Comparison of ENCODE assay signal across 22 mouse cellular contexts in genomic region chr2:109993404-109993803, GRCm38 (mm10). TPM values are rescaled to one million over a fixed set of nuclear protein-coding genes. Genes with fewer than 3 reads are reported as not detected.
DNase-seq lines count a peak whose midpoint lies in the region; ATAC-seq and TF ChIP-seq lines count a peak whose summit lies in the region.
"Had no signal": no experiment of that assay in that cellular context is flagged by ENCODE, and none has a peak within 500 bp of the region (broad histone marks: within the 10 kb centered on the region; RNA-seq: fewer than 3 reads in every experiment).

No protein-coding gene starts in this region.

- no peak overlapping the region for H3K4me2 ChIP-seq in liver, embryonic 11.5 days
- peak overlapping the region; percentile 13; the same call in 1 of the 2 replicates for H3K4me2 ChIP-seq in liver, embryonic 15.5 days
- H3K4me2 ChIP-seq: embryonic facial prominence, embryonic 12.5 days; forebrain, embryonic 12.5 days; heart, embryonic 11.5 days; heart, embryonic 15.5 days had no signal

- H3K27me3 ChIP-seq in liver, embryonic 11.5 days (replicated peaks; ENCODE audit: control insufficient read depth, insufficient read depth, low read length): no peaks in the 10 kb centered on the region
- H3K27me3 ChIP-seq in liver, embryonic 15.5 days: no peaks in the 10 kb centered on the region
- H3K27me3 ChIP-seq in kidney, adult 2 months (replicated peaks; ENCODE audit: control insufficient read depth, insufficient read depth, low read length): no peaks in the 10 kb centered on the region
- H3K27me3 ChIP-seq: embryonic facial prominence, embryonic 12.5 days; heart, embryonic 15.5 days had no signal

- ATAC-seq in liver, embryonic 11.5 days (replicated peaks; ENCODE audit: low FRiP score): peak; percentile 80
- 0 out of 2 replicates have a peak, but pooled peaks have one; percentile 11 for ATAC-seq in erythroid progenitor cell, adult 5-6 weeks (replicated peaks; ENCODE audit: low FRiP score, poor library complexity, severe bottlenecking)
- ATAC-seq in liver, embryonic 15.5 days (ENCODE audit: insufficient read depth): peak; percentile 79
- peak; percentile 61 for ATAC-seq in megakaryocyte-erythroid progenitor cell, adult 5-6 weeks (replicated peaks; ENCODE audit: low FRiP score, low TSS enrichment, poor library complexity, severe bottlenecking)
- ATAC-seq: CD4-positive, CD25-positive, alpha-beta regulatory T cell, adult 4 months; forebrain, embryonic 16.5 days had no signal

- no peak overlapping the region for H3K4me3 ChIP-seq in liver, embryonic 11.5 days (ENCODE audit: low read depth, low read length)
- no peak overlapping the region for H3K4me3 ChIP-seq in liver, embryonic 15.5 days (replicated peaks)
- H3K4me3 ChIP-seq in kidney, adult 2 months (ENCODE audit: insufficient read depth, low read depth, low read length): no peak overlapping the region
- H3K4me3 ChIP-seq: embryonic facial prominence, embryonic 12.5 days; forebrain, embryonic 12.5 days; heart, adult 2 months; heart, embryonic 15.5 days had no signal

- peaks cover 39% of the 10 kb centered on the region for H3K4me1 ChIP-seq in liver, embryonic 11.5 days (replicated peaks; ENCODE audit: control insufficient read depth, insufficient read depth, low read length)
- peaks cover 48% of the 10 kb centered on the region for H3K4me1 ChIP-seq in liver, embryonic 15.5 days (replicated peaks)
- peaks cover 27% of the 10 kb centered on the region for H3K4me1 ChIP-seq in kidney, adult 2 months (ENCODE audit: control insufficient read depth, insufficient read depth, low read length)

- no peak overlapping the region for H3K27ac ChIP-seq in liver, embryonic 11.5 days (ENCODE audit: low read depth, low read length)
- H3K27ac ChIP-seq in liver, embryonic 15.5 days (replicated peaks): no peak overlapping the region
- no peak overlapping the region; the same call in 1 of the 2 replicates for H3K27ac ChIP-seq in kidney, adult 2 months (ENCODE audit: insufficient read depth, low read depth, low read length)
- H3K27ac ChIP-seq: embryonic facial prominence, embryonic 12.5 days; forebrain, embryonic 12.5 days; heart, adult 2 months; heart, embryonic 15.5 days had no signal

- no peak for TF ChIP-seq CTCF in kidney, adult 2 months (conservative IDR thresholded peaks at IDR 0.05; ENCODE audit: insufficient read depth, insufficient read length, low read depth, low read length)

- TF ChIP-seq POLR2A in kidney, adult 2 months (IDR thresholded peaks at IDR 0.05; ENCODE audit: low read depth, low read length): no peak

- no peak overlapping the region for H3K9ac ChIP-seq in liver, embryonic 11.5 days (ENCODE audit: low read depth, low read length)
- H3K9ac ChIP-seq in liver, embryonic 15.5 days: no peak overlapping the region
- H3K9ac ChIP-seq: embryonic facial prominence, embryonic 12.5 days; forebrain, embryonic 12.5 days; heart, embryonic 15.5 days had no signal

- H3K36me3 ChIP-seq in liver, embryonic 11.5 days (ENCODE audit: control insufficient read depth, insufficient read depth, low read length): no peaks in the 10 kb centered on the region
- no peaks in the 10 kb centered on the region for H3K36me3 ChIP-seq in liver, embryonic 15.5 days (replicated peaks)
- H3K36me3 ChIP-seq in kidney, adult 2 months (ENCODE audit: control insufficient read depth, insufficient read depth, low read length): peaks cover 3% of the 10 kb centered on the region; the same call in 1 of the 2 replicates
- H3K36me3 ChIP-seq: embryonic facial prominence, embryonic 12.5 days; forebrain, embryonic 12.5 days; heart, embryonic 15.5 days had no signal

- no peaks in the 10 kb centered on the region for H3K9me3 ChIP-seq in liver, embryonic 11.5 days (ENCODE audit: control insufficient read depth, low read length)
- no peaks in the 10 kb centered on the region for H3K9me3 ChIP-seq in liver, embryonic 15.5 days (replicated peaks)
- H3K9me3 ChIP-seq: embryonic facial prominence, embryonic 12.5 days; forebrain, embryonic 12.5 days; G1E; heart, embryonic 15.5 days had no signal

- DNase-seq in liver, embryonic 11.5 days (ENCODE audit: low spot score): no peak
- no peak for DNase-seq in liver
- no peak for DNase-seq in kidney, adult 2 months
- DNase-seq in testis, postnatal 14 days (ENCODE audit: low spot score): no peak
- DNase-seq: adrenal gland, postnatal 10 days; B cell, adult 2 months; cerebellum, adult 11-12 months; cerebellum, adult 9-10 months; cerebellum, postnatal 25 days; gastrocnemius, postnatal 14 days; heart, adult 2 months; heart, postnatal 14 days had no signal

RNA-seq across cellular contexts. Expression of gene Ccdc34, which starts 24.2 kb away (rescaled TPM):
- 34.4 and 42.5 TPM in 2 replicates for polyA plus RNA-seq in liver, embryonic 11.5 days (2014; fragmentation: Nextera tagmentation; extraction: Ambion mirVana)
- total RNA-seq in erythroid progenitor cell, adult 5-6 weeks (2015; ENCODE audit: low replicate concordance): 123 and 145 TPM in 2 replicates
- 146 and 165 TPM in 2 replicates for total RNA-seq in erythroid progenitor cell, adult 5-6 weeks (2017; ENCODE audit: low replicate concordance)
- polyA plus RNA-seq in liver, embryonic 15.5 days (2015; fragmentation: Nextera tagmentation; extraction: Ambion mirVana): 16.7 and 19.4 TPM in 2 replicates
- 33.7 and 49.1 TPM in 2 replicates for total RNA-seq in megakaryocyte-erythroid progenitor cell, adult 5-6 weeks (2014; fragmentation: Nextera tagmentation)
- total RNA-seq in megakaryocyte-erythroid progenitor cell, adult 5-6 weeks (2017): 53.1 and 76.9 TPM in 2 replicates
- polyA plus RNA-seq in kidney, adult 2 months (2012; rRNA removed): 4.2 and 4.6 TPM in 2 replicates

Comparison
In these comparisons a context has a peak if more than half of its experiments do, and no peak if none do; other contexts are left out.
1. ATAC-seq: peak in every context shown above with its lines; median percentile 80 in liver, embryonic 11.5 days; 79 in liver, embryonic 15.5 days; 61 in megakaryocyte-erythroid progenitor cell, adult 5-6 weeks; 11 in erythroid progenitor cell, adult 5-6 weeks.